Mouse (Mus musculus) embryo, embryonic 11 days (tissue): Measurements from ENCODE around the gene Sdhaf2.
A peak's percentile ranks its signal among the peaks of the same experiment; 100 is the strongest.

Experiments used
- DNase-seq: peaks from one replicate; pipeline ENCODE4 v3.0.0-alpha.2; 2015

The Sdhaf2 gene

GRCm38 (mm10) chr19:10496976-10497375, 29.0 kb downstream of the Sdhaf2 start:
- DNase-seq, result no peak

- no peak for DNase-seq
These were observed 30.3 kb downstream of the Sdhaf2 start for GRCm38 (mm10) chr19:10495670-10496069.

GRCm38 (mm10) chr19:10486264-10486738, 39.6 kb downstream of the Sdhaf2 start:
- peak; percentile 82 for DNase-seq

GRCm38 (mm10) chr19:10482703-10483102, 43.2 kb downstream of the Sdhaf2 start, which contains the start of gene Ppp1r32:
Ppp1r32 (minus strand) TSS chr19:10482928.
- peak; percentile 82 for DNase-seq

GRCm38 (mm10) chr19:10479541-10479940, 46.4 kb downstream of the Sdhaf2 start:
- no peak for DNase-seq

- DNase-seq, result peak; percentile 20
These were observed 52.2 kb downstream of the Sdhaf2 start for GRCm38 (mm10) chr19:10473779-10474178.

GRCm38 (mm10) chr19:10472958-10473357, 53.0 kb downstream of the Sdhaf2 start:
- no peak for DNase-seq

GRCm38 (mm10) chr19:10469171-10469658, 56.7 kb downstream of the Sdhaf2 start:
- DNase-seq, result peak; percentile 23

- peak; percentile 33 for DNase-seq
These were observed 61.5 kb downstream of the Sdhaf2 start for GRCm38 (mm10) chr19:10464427-10464826.

GRCm38 (mm10) chr19:10461584-10461983, 64.4 kb downstream of the Sdhaf2 start:
- no peak for DNase-seq

GRCm38 (mm10) chr19:10459907-10460306, 66.0 kb downstream of the Sdhaf2 start:
- no peak for DNase-seq

- no peak for DNase-seq
These were observed 67.8 kb downstream of the Sdhaf2 start for GRCm38 (mm10) chr19:10458096-10458495.

- DNase-seq, result peak; percentile 95
These were observed 68.5 kb downstream of the Sdhaf2 start for GRCm38 (mm10) chr19:10457484-10457800.

GRCm38 (mm10) chr19:10456752-10457483, 69.0 kb downstream of the Sdhaf2 start, which contains the start of gene Lrrc10b:
Lrrc10b (minus strand) TSS chr19:10457473.
- DNase-seq, result peak; percentile 91

- no peak for DNase-seq
These were observed 70.5 kb downstream of the Sdhaf2 start for GRCm38 (mm10) chr19:10455437-10455806.

GRCm38 (mm10) chr19:10454718-10455436, 71.1 kb downstream of the Sdhaf2 start:
- DNase-seq, result no peak
